Mouse (Mus musculus) limb, embryonic 11.5 days (tissue): ENCODE data around the gene Zbtb16. TPM values are rescaled to one million over a fixed set of nuclear protein-coding genes. Genes with fewer than 3 reads are reported as not detected.

ENCODE experiments used
- polyA plus RNA-seq: library from polyadenylated mRNA; unstranded; fragments of >200 nt; fragmentation: Nextera tagmentation; extraction: Ambion mirVana; gene quantifications from 2 replicates; pipeline ENCODE4 v1.2.1, GENCODE M21; 2014

Zbtb16 gene
- polyA plus RNA-seq, 1 experiment from 2014 or later: 5.9 TPM

Other genes with a start within 250 kb of the Zbtb16 start
- 0.52 and 0.62 TPM in 2 replicates for gene Nnmt, start 231.1 kb downstream of the Zbtb16 start, polyA plus RNA-seq
- 0.19 and 0.40 TPM in 2 replicates for gene Htr3a, start 74.9 kb upstream of the Zbtb16 start, polyA plus RNA-seq
- 0.07 TPM in 1 of 2 replicates, not detected in the other for gene Htr3b, start 128.8 kb upstream of the Zbtb16 start, polyA plus RNA-seq
- gene Usp28, start 149.2 kb upstream of the Zbtb16 start, polyA plus RNA-seq: 41.6 and 42.4 TPM in 2 replicates
- 60.2 and 60.4 TPM in 2 replicates for gene Zw10, start 219.4 kb upstream of the Zbtb16 start, polyA plus RNA-seq
- gene Tmprss5, start 245.0 kb upstream of the Zbtb16 start, polyA plus RNA-seq: 0.11 TPM in 1 of 2 replicates, not detected in the other